Mouse (Mus musculus): ENCODE data around the gene Mapk8. TPM values are rescaled to one million over a fixed set of nuclear protein-coding genes. Genes with fewer than 3 reads are reported as not detected.

The Mapk8 gene
- polyA plus RNA-seq, 1 experiment from 2014 or later: 15.3 TPM

- no peak overlapping the region for H3K4me3 ChIP-seq
- no peaks in the 10 kb centered on the region for H3K27me3 ChIP-seq
- peaks cover 3% of the 10 kb centered on the region for H3K4me1 ChIP-seq
- H3K36me3 ChIP-seq: no peaks in the 10 kb centered on the region
- ATAC-seq (ENCODE audit: borderline replicate concordance, extremely low read depth, low FRiP score, low TSS enrichment): no peak
- H3K4me2 ChIP-seq: no peak overlapping the region
- no peak overlapping the region for H3K9ac ChIP-seq
- no peaks in the 10 kb centered on the region for H3K9me3 ChIP-seq
- H3K27ac ChIP-seq: no peak overlapping the region
- 65% methylated on average over 5 of the region's 5 CpGs for WGBS
Observed at GRCm38 (mm10) chr14:33338684-33339083, 108.3 kb downstream of the Mapk8 start.

DNA sequence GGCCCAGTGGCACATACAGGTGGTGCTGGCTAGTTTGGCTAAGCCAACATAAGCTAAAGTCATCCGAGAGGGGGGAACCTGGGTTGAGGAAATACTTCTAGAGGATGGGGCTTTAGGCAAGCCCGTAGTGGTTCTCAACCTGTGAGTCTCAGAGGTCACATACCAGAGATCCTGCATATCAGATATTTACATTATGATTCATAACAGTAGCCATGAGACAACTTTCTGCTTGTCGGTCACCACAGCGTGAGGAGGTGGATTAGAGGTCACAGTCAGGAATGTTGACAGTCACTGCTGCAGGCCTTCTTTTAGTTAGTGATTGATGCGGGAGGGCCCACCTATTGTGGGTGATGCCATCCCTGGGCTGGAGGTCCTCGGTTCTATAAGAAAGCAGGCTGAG lies 111.2 kb downstream of the Mapk8 start:
- 35% methylated on average over 6 of the region's 6 CpGs for WGBS
- Histone ChIP-seq H3K9ac (no peak overlapping the region), H3K9me3 (no peaks in the 10 kb centered on the region)

GRCm38 (mm10) chr14:33334402-33334801 lies 112.6 kb downstream of the Mapk8 start:
- Histone ChIP-seq H3K9me3 (no peaks in the 10 kb centered on the region), H3K36me3 (no peaks in the 10 kb centered on the region), H3K9ac (no peak overlapping the region), H3K4me2 (no peak overlapping the region), H3K27ac (no peak overlapping the region), H3K4me3 (no peak overlapping the region), H3K27me3 (no peaks in the 10 kb centered on the region), H3K4me1 (peaks cover 10% of the 10 kb centered on the region)
- ATAC-seq (ENCODE audit: borderline replicate concordance, extremely low read depth, low FRiP score, low TSS enrichment): no peak
- WGBS: 73% methylated on average over 4 of the region's 4 CpGs

More for the DNA sequence above, 111.2 kb downstream of the Mapk8 start:
- Histone ChIP-seq H3K4me1 (peaks cover 10% of the 10 kb centered on the region), H3K36me3 (no peaks in the 10 kb centered on the region), H3K4me2 (no peak overlapping the region), H3K4me3 (no peak overlapping the region), H3K27me3 (no peaks in the 10 kb centered on the region), H3K27ac (no peak overlapping the region)
- no peak for ATAC-seq (ENCODE audit: borderline replicate concordance, extremely low read depth, low FRiP score, low TSS enrichment)

GRCm38 (mm10) chr14:33333833-33334232 lies 113.1 kb downstream of the Mapk8 start:
- Histone ChIP-seq H3K9me3 (no peaks in the 10 kb centered on the region), H3K27ac (no peak overlapping the region), H3K27me3 (no peaks in the 10 kb centered on the region), H3K9ac (no peak overlapping the region), H3K4me1 (peaks cover 10% of the 10 kb centered on the region), H3K36me3 (no peaks in the 10 kb centered on the region), H3K4me2 (no peak overlapping the region), H3K4me3 (no peak overlapping the region)
- no peak for ATAC-seq (ENCODE audit: borderline replicate concordance, extremely low read depth, low FRiP score, low TSS enrichment)
- WGBS: 73% methylated on average over 4 of the region's 4 CpGs

- Histone ChIP-seq H3K4me2 (no peak overlapping the region), H3K9me3 (no peaks in the 10 kb centered on the region), H3K9ac (no peak overlapping the region), H3K4me3 (no peak overlapping the region), H3K27me3 (no peaks in the 10 kb centered on the region), H3K27ac (no peak overlapping the region), H3K4me1 (peaks cover 18% of the 10 kb centered on the region), H3K36me3 (no peaks in the 10 kb centered on the region)
- 30% methylated on average over 4 of the region's 4 CpGs for WGBS
- ATAC-seq (ENCODE audit: borderline replicate concordance, extremely low read depth, low FRiP score, low TSS enrichment): no peak
Observed at GRCm38 (mm10) chr14:33331627-33332026, 115.3 kb downstream of the Mapk8 start.

- Histone ChIP-seq H3K27me3 (no peaks in the 10 kb centered on the region), H3K9ac (no peak overlapping the region), H3K36me3 (no peaks in the 10 kb centered on the region), H3K27ac (no peak overlapping the region), H3K9me3 (no peaks in the 10 kb centered on the region), H3K4me2 (no peak overlapping the region), H3K4me1 (peaks cover 18% of the 10 kb centered on the region), H3K4me3 (no peak overlapping the region)
- 47% methylated on average over 4 of the region's 4 CpGs for WGBS
- ATAC-seq (ENCODE audit: borderline replicate concordance, extremely low read depth, low FRiP score, low TSS enrichment): no peak
Observed at GRCm38 (mm10) chr14:33330986-33331385, 116.0 kb downstream of the Mapk8 start.

DNA sequence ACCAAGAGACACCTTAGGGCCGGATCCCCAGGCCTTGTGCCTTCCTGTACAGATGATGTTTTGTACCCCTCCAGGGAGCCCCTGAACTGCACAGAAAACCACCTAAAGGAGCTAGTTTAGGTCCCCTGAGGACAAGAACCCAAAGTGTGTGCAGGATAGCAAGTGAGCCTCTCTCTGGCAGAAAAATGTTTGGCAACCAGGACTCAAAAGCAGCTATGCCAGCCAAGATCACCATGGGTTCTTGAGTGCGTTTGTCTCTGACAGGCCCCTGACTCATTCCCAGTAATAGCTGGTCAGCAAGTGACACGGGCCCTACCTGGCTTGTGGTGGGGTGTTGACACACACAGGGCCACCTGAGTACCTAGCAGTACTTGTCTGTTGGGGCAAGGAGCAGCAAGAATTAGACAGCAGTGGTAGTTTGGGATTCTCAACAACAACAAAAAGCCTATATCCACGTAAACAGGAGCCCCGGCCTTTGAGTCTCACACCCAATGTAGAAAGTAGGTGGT lies 117.6 kb downstream of the Mapk8 start:
- Histone ChIP-seq H3K27me3 (no peaks in the 10 kb centered on the region), H3K27ac (no peak overlapping the region), H3K9me3 (no peaks in the 10 kb centered on the region), H3K4me3 (no peak overlapping the region), H3K4me1 (peaks cover 15% of the 10 kb centered on the region), H3K9ac (no peak overlapping the region), H3K36me3 (no peaks in the 10 kb centered on the region), H3K4me2 (no peak overlapping the region)
- no peak for ATAC-seq (ENCODE audit: borderline replicate concordance, extremely low read depth, low FRiP score, low TSS enrichment)
- WGBS: 78% methylated on average over 5 of the region's 5 CpGs

- H3K4me1 ChIP-seq: peaks cover 15% of the 10 kb centered on the region
- H3K4me3 ChIP-seq: no peak overlapping the region
- WGBS: 52% methylated on average over 5 of the region's 5 CpGs
- H3K27ac ChIP-seq: no peak overlapping the region
- H3K9ac ChIP-seq: no peak overlapping the region
- H3K9me3 ChIP-seq: no peaks in the 10 kb centered on the region
- H3K36me3 ChIP-seq: no peaks in the 10 kb centered on the region
- ATAC-seq (ENCODE audit: borderline replicate concordance, extremely low read depth, low FRiP score, low TSS enrichment): no peak
- no peak overlapping the region for H3K4me2 ChIP-seq
- no peaks in the 10 kb centered on the region for H3K27me3 ChIP-seq
Observed at GRCm38 (mm10) chr14:33328369-33328768, 118.6 kb downstream of the Mapk8 start.

Other genes starting within 250 kb of the Mapk8 start
- gene Arhgap22, start 233.1 kb downstream of the Mapk8 start, polyA plus RNA-seq (2015; fragmentation: Nextera tagmentation; extraction: Ambion mirVana): 8.3 and 10.7 TPM in 2 replicates
- gene Frmpd2, start 24.5 kb upstream of the Mapk8 start, polyA plus RNA-seq (2015; fragmentation: Nextera tagmentation; extraction: Ambion mirVana): 0.10 and 0.11 TPM in 2 replicates
- gene Ptpn20, start 142.0 kb upstream of the Mapk8 start, polyA plus RNA-seq (2015; fragmentation: Nextera tagmentation; extraction: Ambion mirVana): 0.14 and 0.29 TPM in 2 replicates